Mouse (Mus musculus) gastrocnemius, postnatal 10 days (tissue): ENCODE data around the gene Frmd4b. TPM values are rescaled to one million over a fixed set of nuclear protein-coding genes. Genes with fewer than 3 reads are reported as not detected.
"Not testable (repeated sequence)": the region's sequence is repeated elsewhere in the genome, so short reads cannot be mapped to it uniquely, and the experiment has no call there.

ENCODE experiments used
- DNase-seq: peaks from one replicate; pipeline ENCODE4 v3.0.0; 2021; ENCODE audit warnings: mixed read lengths
- total RNA-seq, 2 experiments: library from RNA; stranded (reverse); gene quantifications; 2 replicates each; pipeline ENCODE4 v1.2.3; 2021

Gene Frmd4b
- total RNA-seq, 2 experiments from 2014 or later = 20.2 to 25.4 TPM

GRCm38 (mm10) chr6:97413453-97413852 lies 203.9 kb downstream of the Frmd4b start:
- DNase-seq = no peak

- DNase-seq = no peak
These were observed 204.9 kb downstream of the Frmd4b start for GRCm38 (mm10) chr6:97412403-97412802.

- no peak for DNase-seq
These were observed 206.0 kb downstream of the Frmd4b start for GRCm38 (mm10) chr6:97411327-97411726.

- DNase-seq = no peak
These were observed 207.7 kb downstream of the Frmd4b start for GRCm38 (mm10) chr6:97409467-97410239.

GRCm38 (mm10) chr6:97407914-97408313 lies 209.4 kb downstream of the Frmd4b start:
- no peak for DNase-seq

GRCm38 (mm10) chr6:97407425-97407824 lies 209.9 kb downstream of the Frmd4b start:
- DNase-seq = no peak

GRCm38 (mm10) chr6:97405311-97405710 lies 212.0 kb downstream of the Frmd4b start:
- no peak for DNase-seq

GRCm38 (mm10) chr6:97402822-97403472 lies 214.4 kb downstream of the Frmd4b start:
- no peak for DNase-seq

- peak; percentile 14 for DNase-seq
These were observed 216.9 kb downstream of the Frmd4b start for GRCm38 (mm10) chr6:97400446-97400845.

GRCm38 (mm10) chr6:97397935-97398334 lies 219.4 kb downstream of the Frmd4b start:
- no peak for DNase-seq

- no peak for DNase-seq
These were observed 220.4 kb downstream of the Frmd4b start for GRCm38 (mm10) chr6:97396957-97397354.

GRCm38 (mm10) chr6:97396351-97396956 lies 220.9 kb downstream of the Frmd4b start:
- DNase-seq = no peak

GRCm38 (mm10) chr6:97395477-97396350 lies 221.6 kb downstream of the Frmd4b start:
- DNase-seq = no peak

- DNase-seq = no peak
These were observed 222.8 kb downstream of the Frmd4b start for GRCm38 (mm10) chr6:97394473-97395075.

- DNase-seq = no peak
These were observed 224.4 kb downstream of the Frmd4b start for GRCm38 (mm10) chr6:97392912-97393311.

- no peak for DNase-seq
These were observed 230.0 kb downstream of the Frmd4b start for GRCm38 (mm10) chr6:97387388-97387787.

GRCm38 (mm10) chr6:97384918-97385317 lies 232.4 kb downstream of the Frmd4b start:
- no peak for DNase-seq

- DNase-seq = no peak
These were observed 236.1 kb downstream of the Frmd4b start for GRCm38 (mm10) chr6:97381275-97381674.

GRCm38 (mm10) chr6:97370947-97371346 lies 246.4 kb downstream of the Frmd4b start:
- DNase-seq = no peak

GRCm38 (mm10) chr6:97370460-97370859 lies 246.9 kb downstream of the Frmd4b start:
- no peak for DNase-seq

GRCm38 (mm10) chr6:97363846-97364245 lies 253.5 kb downstream of the Frmd4b start:
- DNase-seq = no peak

GRCm38 (mm10) chr6:97357606-97358005 lies 259.7 kb downstream of the Frmd4b start:
- DNase-seq = not testable (repeated sequence)
